Mouse (Mus musculus) embryonic facial prominence, embryonic 11.5 days (tissue): ENCODE measurements around the gene Bola1. TPM values are rescaled to one million over a fixed set of nuclear protein-coding genes. Genes with fewer than 3 reads are reported as not detected.
"Not testable (repeated sequence)": the region's sequence is repeated elsewhere in the genome, so short reads cannot be mapped to it uniquely, and the experiment has no call there.

Experiments used
- ATAC-seq: fragments of 200-750 bp; cut with Nextera tagmentation; replicated peaks from 2 replicates; pipeline ENCODE4 v1.8.0; 2017; ENCODE audit warnings: low read depth; ENCODE audit not compliant: insufficient number of reproducible peaks, low FRiP score, low TSS enrichment
- DNase-seq: peaks from one replicate; pipeline ENCODE4 v3.0.0-alpha.2; 2015; ENCODE audit warnings: low spot score
- H3K27ac ChIP-seq: fragments of 300-500 bp; sonication (generic); replicated peaks from 2 replicates; pipeline ENCODE4 v1.5.1; 2014; ENCODE audit warnings: mild to moderate bottlenecking, low read depth, low read length, control low read depth
- H3K27me3 ChIP-seq: fragments of 300-500 bp; sonication (generic); 2 replicates; pipeline ENCODE4 v1.6.1; 2014; ENCODE audit warnings: mild to moderate bottlenecking, low read length, moderate library complexity, mixed read lengths; ENCODE audit not compliant: control insufficient read depth, insufficient read depth
- H3K36me3 ChIP-seq: fragments of 300-500 bp; sonication (generic); replicated peaks from 2 replicates; pipeline ENCODE4 v1.6.1; 2014; ENCODE audit warnings: low read depth, mild to moderate bottlenecking, low read length, moderate library complexity, mixed read lengths; ENCODE audit not compliant: control insufficient read depth, insufficient read depth
- H3K4me1 ChIP-seq: fragments of 300-500 bp; sonication (generic); 2 replicates; pipeline ENCODE4 v1.6.1; 2014; ENCODE audit warnings: low read length, mixed read lengths; ENCODE audit not compliant: control insufficient read depth, insufficient read depth
- H3K4me2 ChIP-seq: fragments of 300-500 bp; sonication (generic); 2 replicates; pipeline ENCODE4 v1.6.1; 2014; ENCODE audit warnings: low read depth, mild to moderate bottlenecking, control low read depth, low read length, moderate library complexity
- H3K4me3 ChIP-seq: fragments of 300-500 bp; sonication (generic); 2 replicates; pipeline ENCODE4 v1.5.1; 2014; ENCODE audit warnings: low read depth, low read length, control low read depth
- H3K9ac ChIP-seq: fragments of 300-500 bp; sonication (generic); replicated peaks from 2 replicates; pipeline ENCODE4 v1.6.1; 2014; ENCODE audit warnings: mild to moderate bottlenecking, control low read depth, low read length
- H3K9me3 ChIP-seq: fragments of 300-500 bp; sonication (generic); replicated peaks from 2 replicates; pipeline ENCODE4 v1.6.1; 2016; ENCODE audit warnings: mild to moderate bottlenecking, low read length, inconsistent platforms, mixed read lengths; ENCODE audit not compliant: control insufficient read depth
- WGBS: fragments of 180-500 bp; shearing (Covaris S2); extraction: QIAGEN DNeasy Blood & Tissue Kit; methylation state at CpG from one replicate; pipeline ENCODE4 v1.1.7; 2014; 5-methylcytosine and 5-hydroxymethylcytosine counted together
- polyA plus RNA-seq: library from polyadenylated mRNA; unstranded; fragments of >200 nt; fragmentation: Nextera tagmentation; extraction: Ambion mirVana; gene quantifications from 2 replicates; pipeline ENCODE4 v1.2.1, GENCODE M21; 2014

Bola1 gene
- polyA plus RNA-seq, 1 experiment from 2014 or later, result 59.4 TPM

GRCm38 (mm10) chr3:96245003-96245886, 25.7 kb upstream of the Bola1 start, which contains the start of gene Hist2h2aa1:
Gene Hist2h2aa1 (plus strand): TSS chr3:96245497.
- peak within 1 kb of the TSS; percentile 77 for H3K9ac ChIP-seq
- peak; percentile 69 for DNase-seq
- not testable (repeated sequence) for H3K4me1 ChIP-seq, H3K9me3 ChIP-seq, H3K27me3 ChIP-seq, H3K36me3 ChIP-seq
- 0% methylated on average over 21 of the region's 88 CpGs for WGBS
- peak within 1 kb of the TSS; percentile 37 for H3K4me3 ChIP-seq
- H3K27ac ChIP-seq, result peak within 1 kb of the TSS; percentile 87
- peak; percentile 86 for ATAC-seq
- peak within 1 kb of the TSS; percentile 62 for H3K4me2 ChIP-seq

- Histone ChIP-seq H3K27me3 (no peaks in the 10 kb centered on the region), H3K9ac (peak overlapping the region; percentile 37), H3K4me3 (no peak overlapping the region), H3K27ac (peak overlapping the region; percentile 87), H3K9me3 (no peaks in the 10 kb centered on the region), H3K4me2 (peak overlapping the region; percentile 23; the same call in 1 of the 2 replicates), H3K36me3 (no peaks in the 10 kb centered on the region), H3K4me1 (no peaks in the 10 kb centered on the region; the same call in 1 of the 2 replicates)
- DNase-seq (no peak), ATAC-seq (no peak)
- 80% methylated on average over 7 of the region's 7 CpGs for WGBS
Measured at GRCm38 (mm10) chr3:96243921-96244572, 24.5 kb upstream of the Bola1 start.

- Histone ChIP-seq H3K4me1 (no peaks in the 10 kb centered on the region; the same call in 1 of the 2 replicates), H3K4me2 (no peak overlapping the region), H3K9ac (peak overlapping the region; percentile 32; the same call in 1 of the 2 replicates), H3K27ac (peak overlapping the region; percentile 67), H3K4me3 (no peak overlapping the region), H3K27me3 (no peaks in the 10 kb centered on the region), H3K9me3 (no peaks in the 10 kb centered on the region), H3K36me3 (no peaks in the 10 kb centered on the region)
- WGBS, result 80% methylated on average over 9 of the region's 9 CpGs
- DNase-seq, result no peak
- ATAC-seq, result no peak
Measured at GRCm38 (mm10) chr3:96240799-96241197, 21.3 kb upstream of the Bola1 start.

- H3K4me3 ChIP-seq, H3K9me3 ChIP-seq, H3K4me1 ChIP-seq, H3K27me3 ChIP-seq, H3K36me3 ChIP-seq: not testable (repeated sequence)
- peak within 1 kb of the TSS; percentile 36 for H3K4me2 ChIP-seq
- peak within 1 kb of the TSS; percentile 67 for H3K27ac ChIP-seq
- ATAC-seq, result peak; percentile 79
- H3K9ac ChIP-seq, result peak within 1 kb of the TSS; percentile 44; the same call in 1 of the 2 replicates
- peak; percentile 68 for DNase-seq
- 4% methylated on average over 26 of the region's 85 CpGs for WGBS
Measured at GRCm38 (mm10) chr3:96239949-96240798, 20.7 kb upstream of the Bola1 start, which contains the start of gene Hist2h2aa2. Gene Hist2h2aa2 (minus strand): TSS chr3:96240276.

GRCm38 (mm10) chr3:96238954-96239793, 19.7 kb upstream of the Bola1 start, which contains the start of gene Hist2h3c2:
Gene Hist2h3c2 (minus strand): TSS chr3:96239127.
- DNase-seq, result not testable (repeated sequence)

GRCm38 (mm10) chr3:96237904-96238511, 18.5 kb upstream of the Bola1 start:
- H3K9me3 ChIP-seq, result no peaks in the 10 kb centered on the region
- H3K27me3 ChIP-seq, result no peaks in the 10 kb centered on the region
- peak overlapping the region; percentile 88 for H3K27ac ChIP-seq
- H3K4me1 ChIP-seq, result no peaks in the 10 kb centered on the region
- peak overlapping the region; percentile 49 for H3K4me3 ChIP-seq
- peak; percentile 70 for DNase-seq
- peak overlapping the region; percentile 56 for H3K4me2 ChIP-seq
- WGBS, result 1% methylated on average over 12 of the region's 12 CpGs
- peak overlapping the region; percentile 81 for H3K9ac ChIP-seq
- no peaks in the 10 kb centered on the region for H3K36me3 ChIP-seq
- no peak for ATAC-seq

More at GRCm38 (mm10) chr3:96238954-96239793, 19.7 kb upstream of the Bola1 start, which contains the start of gene Hist2h3c2:
- H3K4me1 ChIP-seq, H3K36me3 ChIP-seq, H3K27me3 ChIP-seq, H3K9me3 ChIP-seq: not testable (repeated sequence)
- Histone ChIP-seq H3K4me3 (peak within 1 kb of the TSS; percentile 49), H3K27ac (peak within 1 kb of the TSS; percentile 88), H3K4me2 (peak within 1 kb of the TSS; percentile 56), H3K9ac (peak within 1 kb of the TSS; percentile 81)
- WGBS, result under 1% methylated on average over 10 of the region's 68 CpGs
- ATAC-seq, result peak; percentile 95
